Mouse (Mus musculus): ENCODE data around the gene Dusp1. TPM values are rescaled to one million over a fixed set of nuclear protein-coding genes. Genes with fewer than 3 reads are reported as not detected.
A peak's percentile ranks its signal among the peaks of the same experiment; 100 is the strongest.

Gene Dusp1
- polyA plus RNA-seq, 1 experiment, result 75.0 TPM

GRCm38 (mm10) chr17:26464481-26464880 is 97.4 kb downstream of the Dusp1 start:
- DNase-seq (ENCODE audit: low spot score), result no peak

- DNase-seq (ENCODE audit: low spot score), result no peak
Observed at GRCm38 (mm10) chr17:26463984-26464383, 97.9 kb downstream of the Dusp1 start.

DNA sequence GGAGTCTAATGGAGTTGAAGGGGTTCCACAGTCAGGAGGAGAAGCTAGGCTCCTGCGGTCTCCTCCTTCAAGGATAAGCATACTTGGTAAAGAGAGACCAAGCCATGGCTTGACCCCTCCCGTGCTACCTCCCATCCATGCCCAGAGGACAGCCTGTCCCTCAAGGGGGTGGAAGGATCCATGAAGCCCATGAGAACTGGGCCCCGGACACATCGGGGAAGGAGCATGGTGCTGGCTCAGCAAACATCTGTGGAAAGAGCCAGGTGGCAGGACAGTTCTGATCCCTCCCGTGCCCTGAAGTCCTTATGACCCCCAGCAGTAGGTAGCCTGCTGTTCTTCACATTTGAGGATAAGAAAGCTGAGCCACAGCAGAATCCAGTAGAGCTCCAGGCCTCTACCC is 98.5 kb downstream of the Dusp1 start:
- DNase-seq (ENCODE audit: low spot score), result no peak

DNA sequence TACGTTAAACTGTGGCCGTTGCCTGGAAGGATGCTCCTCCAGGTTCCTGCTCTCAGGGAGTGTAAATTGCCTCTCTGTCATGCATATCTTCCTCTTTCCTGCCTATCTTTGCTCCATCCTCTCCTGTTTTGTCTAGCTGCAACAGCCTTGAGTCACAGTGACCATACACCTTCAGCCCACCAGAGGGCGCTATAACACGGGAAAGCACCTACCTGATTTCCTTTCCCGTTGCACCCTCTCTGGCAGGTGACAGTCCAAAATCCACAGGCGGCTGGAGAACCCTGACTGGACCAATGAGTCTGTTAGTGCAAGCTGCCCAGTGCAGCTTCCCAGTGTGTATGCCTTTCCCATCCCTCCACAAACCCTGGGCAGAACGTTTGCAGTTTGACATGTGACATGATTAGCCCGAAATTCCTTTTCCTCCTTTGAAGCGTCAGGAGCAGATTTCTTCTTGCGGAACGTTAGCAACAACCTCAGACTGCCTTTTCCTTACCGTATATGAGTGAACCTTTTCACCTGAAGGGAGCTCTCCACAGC is 99.2 kb downstream of the Dusp1 start:
- peak; percentile 63 for DNase-seq (ENCODE audit: low spot score)

DNA sequence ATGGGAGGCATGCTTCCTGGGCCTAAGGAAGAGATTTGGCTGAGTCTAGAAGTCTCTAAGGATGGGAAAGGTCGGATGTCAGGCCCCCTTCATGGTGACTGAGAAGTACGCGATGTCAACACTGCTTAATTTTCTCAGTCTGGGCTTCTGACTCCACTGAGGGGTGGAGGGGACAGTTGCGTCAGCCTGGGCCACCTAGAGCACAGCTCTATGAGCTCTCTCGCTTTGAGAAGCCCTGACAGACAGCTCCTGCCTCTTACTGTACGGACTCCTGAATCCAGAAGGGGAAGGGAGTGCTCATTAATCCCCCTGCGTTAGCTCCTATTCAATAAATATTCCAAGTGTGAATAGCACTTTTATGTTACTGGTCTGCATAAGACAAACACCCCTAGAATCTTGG is 103.9 kb downstream of the Dusp1 start:
- no peak for DNase-seq (ENCODE audit: low spot score)

DNA sequence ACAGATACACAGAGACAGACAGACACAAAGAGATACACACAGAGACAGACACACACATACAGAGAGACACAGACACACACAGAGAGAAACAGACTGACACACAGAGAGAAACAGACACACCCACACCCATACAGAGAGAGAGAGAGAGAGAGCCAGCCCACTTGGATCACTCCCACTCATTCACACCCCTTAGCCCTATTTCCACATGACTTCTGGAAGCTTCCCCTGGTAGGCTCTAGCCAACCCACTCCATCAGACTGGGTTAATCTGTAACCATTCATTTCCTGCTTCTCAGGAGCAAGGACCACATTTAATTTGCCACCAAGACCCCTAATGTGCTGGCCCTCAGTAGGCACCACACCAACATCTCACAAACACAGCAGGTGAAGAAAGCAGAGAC is 104.4 kb downstream of the Dusp1 start:
- no peak for DNase-seq (ENCODE audit: low spot score)

Other genes starting within 250 kb of the Dusp1 start
- gene Neurl1b, start 147.3 kb downstream of the Dusp1 start, polyA plus RNA-seq (2012; rRNA removed), result 7.9 and 11.1 TPM in 2 replicates
- 152 and 155 TPM in 2 replicates for gene Ergic1, start 639 bp downstream of the Dusp1 start, polyA plus RNA-seq (2012; rRNA removed)
- gene Atp6v0e, start 101.1 kb upstream of the Dusp1 start, polyA plus RNA-seq (2012; rRNA removed), result 260 and 293 TPM in 2 replicates
- 14.9 and 18.5 TPM in 2 replicates for gene Crebrf, start 153.5 kb upstream of the Dusp1 start, polyA plus RNA-seq (2012; rRNA removed)
- gene Bnip1, start 218.9 kb upstream of the Dusp1 start, polyA plus RNA-seq (2012; rRNA removed), result 31.1 and 32.5 TPM in 2 replicates